Mouse (Mus musculus): Measurements from ENCODE around the gene Dennd1a. TPM values are rescaled to one million over a fixed set of nuclear protein-coding genes. Genes with fewer than 3 reads are reported as not detected.

The Dennd1a gene
- polyA plus RNA-seq, 1 experiment = 7.7 TPM

- H3K36me3 ChIP-seq (ENCODE audit: control insufficient read depth, insufficient read depth) = no peaks in the 10 kb centered on the region
- TF ChIP-seq MAX (IDR thresholded peaks at IDR 0.05) (no peak), MYOD1 (IDR thresholded peaks at IDR 0.05; ENCODE audit: control insufficient read depth, insufficient read length, low read depth) (no peak)
- H3K27me3 ChIP-seq (ENCODE audit: control insufficient read depth, insufficient read depth, insufficient read length) = no peaks in the 10 kb centered on the region
- no peak overlapping the region for H3ac ChIP-seq (ENCODE audit: control insufficient read depth, insufficient read length, low read depth)
- no peak overlapping the region for H3K4me3 ChIP-seq (ENCODE audit: insufficient read depth, poor library complexity, severe bottlenecking)
- H3K79me2 ChIP-seq (ENCODE audit: control insufficient read depth, insufficient read depth) = no peaks in the 10 kb centered on the region
- H3K79me3 ChIP-seq (ENCODE audit: low read depth) = no peaks in the 10 kb centered on the region
Observed at GRCm38 (mm10) chr2:37988301-37988700, 298.9 kb downstream of the Dennd1a start.

DNA sequence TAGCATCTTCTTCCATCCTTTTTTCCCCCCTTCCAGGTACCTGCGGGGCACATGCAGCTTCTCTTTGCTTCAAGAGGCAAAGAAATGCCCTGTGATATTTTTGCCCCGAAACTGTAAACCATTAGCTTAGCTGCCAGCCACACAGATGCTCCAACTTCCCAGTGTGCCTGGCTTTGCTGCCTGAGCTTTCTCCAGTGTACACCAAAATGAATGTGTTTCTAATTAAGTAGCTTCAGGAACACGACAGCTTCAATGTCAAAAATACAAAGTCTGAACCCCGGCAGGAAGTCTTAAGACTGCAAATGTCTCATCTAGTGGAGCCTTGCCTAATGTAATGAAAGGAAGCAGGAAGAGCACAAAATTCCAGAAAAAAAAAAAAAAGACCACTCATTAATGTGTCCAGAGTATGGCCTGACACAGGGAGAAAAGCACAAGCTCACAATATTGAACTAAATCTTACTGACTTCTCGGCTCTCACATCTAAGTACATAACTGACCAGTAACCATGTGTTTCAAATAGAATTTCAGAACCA lies 301.4 kb downstream of the Dennd1a start:
- H3K36me3 ChIP-seq (ENCODE audit: control insufficient read depth, insufficient read depth) = no peaks in the 10 kb centered on the region
- no peak overlapping the region for H3K4me3 ChIP-seq (ENCODE audit: insufficient read depth, poor library complexity, severe bottlenecking)
- H3K27me3 ChIP-seq (ENCODE audit: control insufficient read depth, insufficient read depth, insufficient read length) = no peaks in the 10 kb centered on the region
- no peaks in the 10 kb centered on the region for H3K79me3 ChIP-seq (ENCODE audit: low read depth)
- TF ChIP-seq USF1 (IDR thresholded peaks at IDR 0.05; ENCODE audit: low read depth) (no peak), MAX (IDR thresholded peaks at IDR 0.05) (no peak), CTCF (IDR thresholded peaks at IDR 0.05; ENCODE audit: control insufficient read depth, insufficient read depth, insufficient read length) (no peak), MYOG (IDR thresholded peaks at IDR 0.05; ENCODE audit: control insufficient read depth, extremely low read depth, insufficient read length) (no peak), MYOD1 (IDR thresholded peaks at IDR 0.05; ENCODE audit: control insufficient read depth, insufficient read length, low read depth) (no peak), FOSL1 (IDR thresholded peaks at IDR 0.05; ENCODE audit: insufficient read depth, low read length, poor library complexity, severe bottlenecking) (no peak), CEBPB (IDR thresholded peaks at IDR 0.05; ENCODE audit: low read depth) (no peak)
- no peak overlapping the region for H3ac ChIP-seq (ENCODE audit: control insufficient read depth, insufficient read length, low read depth)
- no peaks in the 10 kb centered on the region for H3K79me2 ChIP-seq (ENCODE audit: control insufficient read depth, insufficient read depth)

GRCm38 (mm10) chr2:37982714-37983113 lies 304.5 kb downstream of the Dennd1a start:
- Histone ChIP-seq H3ac (ENCODE audit: control insufficient read depth, insufficient read length, low read depth) (no peak overlapping the region), H3K36me3 (ENCODE audit: control insufficient read depth, insufficient read depth) (no peaks in the 10 kb centered on the region), H3K27me3 (ENCODE audit: control insufficient read depth, insufficient read depth, insufficient read length) (no peaks in the 10 kb centered on the region), H3K4me3 (ENCODE audit: insufficient read depth, poor library complexity, severe bottlenecking) (no peak overlapping the region), H3K79me3 (ENCODE audit: low read depth) (no peaks in the 10 kb centered on the region), H3K79me2 (ENCODE audit: control insufficient read depth, insufficient read depth) (no peaks in the 10 kb centered on the region)
- TF ChIP-seq CEBPB (IDR thresholded peaks at IDR 0.05; ENCODE audit: low read depth) = no peak
- no peak for TF ChIP-seq FOSL1 (IDR thresholded peaks at IDR 0.05; ENCODE audit: insufficient read depth, low read length, poor library complexity, severe bottlenecking)
- no peak for TF ChIP-seq MYOD1 (IDR thresholded peaks at IDR 0.05; ENCODE audit: control insufficient read depth, insufficient read length, low read depth)

GRCm38 (mm10) chr2:37981562-37982403 lies 305.4 kb downstream of the Dennd1a start:
- H3K27me3 ChIP-seq (ENCODE audit: control insufficient read depth, insufficient read depth, insufficient read length) = no peaks in the 10 kb centered on the region
- no peaks in the 10 kb centered on the region for H3K36me3 ChIP-seq (ENCODE audit: control insufficient read depth, insufficient read depth)
- H3K79me3 ChIP-seq (ENCODE audit: low read depth) = no peaks in the 10 kb centered on the region
- no peak for TF ChIP-seq MYOG (IDR thresholded peaks at IDR 0.05; ENCODE audit: control insufficient read depth, extremely low read depth, insufficient read length)
- no peak for TF ChIP-seq MYOD1 (IDR thresholded peaks at IDR 0.05; ENCODE audit: control insufficient read depth, insufficient read length, low read depth)
- no peak for TF ChIP-seq CEBPB (IDR thresholded peaks at IDR 0.05; ENCODE audit: low read depth)
- no peak for TF ChIP-seq MAX (IDR thresholded peaks at IDR 0.05)
- no peak for TF ChIP-seq CTCF (IDR thresholded peaks at IDR 0.05; ENCODE audit: control insufficient read depth, insufficient read depth, insufficient read length)
- no peak for TF ChIP-seq FOSL1 (IDR thresholded peaks at IDR 0.05; ENCODE audit: insufficient read depth, low read length, poor library complexity, severe bottlenecking)
- TF ChIP-seq USF1 (IDR thresholded peaks at IDR 0.05; ENCODE audit: low read depth) = no peak
- H3K4me3 ChIP-seq (ENCODE audit: insufficient read depth, poor library complexity, severe bottlenecking) = no peak overlapping the region
- no peak overlapping the region for H3ac ChIP-seq (ENCODE audit: control insufficient read depth, insufficient read length, low read depth)
- no peaks in the 10 kb centered on the region for H3K79me2 ChIP-seq (ENCODE audit: control insufficient read depth, insufficient read depth)

GRCm38 (mm10) chr2:37974201-37974600 lies 313.0 kb downstream of the Dennd1a start:
- no peaks in the 10 kb centered on the region for H3K79me2 ChIP-seq (ENCODE audit: control insufficient read depth, insufficient read depth)
- no peaks in the 10 kb centered on the region for H3K27me3 ChIP-seq (ENCODE audit: control insufficient read depth, insufficient read depth, insufficient read length)
- H3K36me3 ChIP-seq (ENCODE audit: control insufficient read depth, insufficient read depth) = no peaks in the 10 kb centered on the region
- TF ChIP-seq CTCF (IDR thresholded peaks at IDR 0.05; ENCODE audit: control insufficient read depth, insufficient read depth, insufficient read length) = no peak
- TF ChIP-seq MYOD1 (IDR thresholded peaks at IDR 0.05; ENCODE audit: control insufficient read depth, insufficient read length, low read depth) = no peak
- no peak for TF ChIP-seq USF1 (IDR thresholded peaks at IDR 0.05; ENCODE audit: low read depth)
- no peak for TF ChIP-seq MAX (IDR thresholded peaks at IDR 0.05)
- no peak for TF ChIP-seq FOSL1 (IDR thresholded peaks at IDR 0.05; ENCODE audit: insufficient read depth, low read length, poor library complexity, severe bottlenecking)
- no peak overlapping the region for H3K4me3 ChIP-seq (ENCODE audit: insufficient read depth, poor library complexity, severe bottlenecking)
- no peaks in the 10 kb centered on the region for H3K79me3 ChIP-seq (ENCODE audit: low read depth)
- no peak overlapping the region for H3ac ChIP-seq (ENCODE audit: control insufficient read depth, insufficient read length, low read depth)

DNA sequence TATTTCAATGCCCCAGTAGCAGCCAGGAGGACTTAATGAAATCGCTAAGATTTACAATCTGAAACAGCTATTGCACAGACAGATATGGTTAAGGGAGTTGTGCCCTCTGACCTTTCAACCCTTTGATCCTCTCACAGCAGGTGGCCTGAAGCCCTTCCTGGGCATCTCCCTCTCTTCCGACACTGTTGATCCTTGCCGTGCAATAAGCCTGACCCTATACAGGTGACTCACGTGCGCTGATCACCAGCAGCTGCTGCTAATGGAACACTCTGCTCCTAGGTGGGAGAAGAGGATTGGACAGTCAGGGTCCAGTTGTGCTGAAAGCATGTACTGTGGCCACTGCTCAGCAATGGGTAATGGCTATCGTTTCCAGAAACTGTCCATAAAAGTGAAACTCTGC lies 314.6 kb downstream of the Dennd1a start:
- no peaks in the 10 kb centered on the region for H3K79me2 ChIP-seq (ENCODE audit: control insufficient read depth, insufficient read depth)

More for the DNA sequence above, 314.6 kb downstream of the Dennd1a start:
- no peaks in the 10 kb centered on the region for H3K36me3 ChIP-seq (ENCODE audit: control insufficient read depth, insufficient read depth)
- no peak for TF ChIP-seq CEBPB (IDR thresholded peaks at IDR 0.05; ENCODE audit: low read depth)
- TF ChIP-seq FOSL1 (IDR thresholded peaks at IDR 0.05; ENCODE audit: insufficient read depth, low read length, poor library complexity, severe bottlenecking) = no peak
- TF ChIP-seq MAX (IDR thresholded peaks at IDR 0.05) = no peak
- no peak for TF ChIP-seq USF1 (IDR thresholded peaks at IDR 0.05; ENCODE audit: low read depth)
- no peak for TF ChIP-seq MYOD1 (IDR thresholded peaks at IDR 0.05; ENCODE audit: control insufficient read depth, insufficient read length, low read depth)
- TF ChIP-seq MYOG (IDR thresholded peaks at IDR 0.05; ENCODE audit: control insufficient read depth, extremely low read depth, insufficient read length) = no peak
- no peak for TF ChIP-seq CTCF (IDR thresholded peaks at IDR 0.05; ENCODE audit: control insufficient read depth, insufficient read depth, insufficient read length)
- H3K79me3 ChIP-seq (ENCODE audit: low read depth) = no peaks in the 10 kb centered on the region
- H3K27me3 ChIP-seq (ENCODE audit: control insufficient read depth, insufficient read depth, insufficient read length) = no peaks in the 10 kb centered on the region
- H3K4me3 ChIP-seq (ENCODE audit: insufficient read depth, poor library complexity, severe bottlenecking) = no peak overlapping the region
- no peak overlapping the region for H3ac ChIP-seq (ENCODE audit: control insufficient read depth, insufficient read length, low read depth)

Data from C2C12 (cell line).